Mouse (Mus musculus) heart, postnatal 14 days (tissue): Measurements from ENCODE around the gene Bcl2l13. TPM values are rescaled to one million over a fixed set of nuclear protein-coding genes. Genes with fewer than 3 reads are reported as not detected.
"Not testable (repeated sequence)": the region's sequence is repeated elsewhere in the genome, so short reads cannot be mapped to it uniquely, and the experiment has no call there.

ENCODE experiments used
- DNase-seq, 2 experiments: peaks; one replicate each; pipeline ENCODE4 v3.0.0; 2021 to 2022
- intact Hi-C: fragments of 180-260 bp; cut with DNase I; formaldehyde crosslinking; loops from one replicate; pipeline ENCODE4 v1.15.1; 2025
- long read RNA-seq, 2 experiments: library from polyadenylated mRNA; stranded (forward); transcript quantifications; one replicate each; pipeline ENCODE4 v2.0.0; 2021
- total RNA-seq, 2 experiments: library from RNA; stranded (reverse); gene quantifications; 2 replicates each; pipeline ENCODE4 v1.2.3; 2021

Gene Bcl2l13
- 10 to 100 TPM; 73.9 to 77.4 TPM for total RNA-seq
- long read RNA-seq, experiment 1, full-length matches to known transcripts, result 62 of 85 reads
- long read RNA-seq, experiment 1, partial matches to known transcripts, result 13 of 85 reads
- long read RNA-seq, experiment 1, other reads (novel, unspliced or antisense), result 10 of 85 reads
- long read RNA-seq, experiment 2, full-length matches to known transcripts, result 58 of 83 reads
- long read RNA-seq, experiment 2, partial matches to known transcripts, result 19 of 83 reads
- long read RNA-seq, experiment 2, other reads (novel, unspliced or antisense), result 6 of 83 reads

- peak; percentile 98 to 100 for DNase-seq
- intact Hi-C loops, result no loop called here
Measured at GRCm38 (mm10) chr6:120835474-120836374, at the start of gene Bcl2l13. TSS of gene Bcl2l13 (plus strand) at chr6:120836212.

GRCm38 (mm10) chr6:120788068-120788607 is 47.9 kb upstream of the Bcl2l13 start:
- intact Hi-C loops, result no loop called here
- no peak for DNase-seq

GRCm38 (mm10) chr6:120788904-120789303 is 47.1 kb upstream of the Bcl2l13 start:
- intact Hi-C loops, result no loop called here

GRCm38 (mm10) chr6:120790153-120790552 is 45.9 kb upstream of the Bcl2l13 start:
- no peak for DNase-seq
- intact Hi-C loops, result no loop called here

More at GRCm38 (mm10) chr6:120788904-120789303, 47.1 kb upstream of the Bcl2l13 start:
- DNase-seq, result no peak

GRCm38 (mm10) chr6:120790717-120791116 is 45.3 kb upstream of the Bcl2l13 start:
- no peak for DNase-seq
- intact Hi-C loops, result no loop called here

- intact Hi-C loops, result no loop called here
- DNase-seq, result no peak
Measured at GRCm38 (mm10) chr6:120792947-120793346, 43.1 kb upstream of the Bcl2l13 start.

- intact Hi-C loops, result no loop called here
- no peak for DNase-seq
Measured at GRCm38 (mm10) chr6:120795422-120796086, 40.5 kb upstream of the Bcl2l13 start.

- no peak for DNase-seq
- intact Hi-C loops, result no loop called here
Measured at GRCm38 (mm10) chr6:120796111-120796510, 39.9 kb upstream of the Bcl2l13 start.

- intact Hi-C loops, result no loop called here
- no peak for DNase-seq
Measured at GRCm38 (mm10) chr6:120798019-120798418, 38.0 kb upstream of the Bcl2l13 start.

- intact Hi-C loops, result no loop called here
- no peak for DNase-seq
Measured at GRCm38 (mm10) chr6:120798905-120799304, 37.1 kb upstream of the Bcl2l13 start.

- no peak for DNase-seq
- intact Hi-C loops, result no loop called here
Measured at GRCm38 (mm10) chr6:120799581-120800041, 36.4 kb upstream of the Bcl2l13 start.

GRCm38 (mm10) chr6:120806999-120807737 is 28.8 kb upstream of the Bcl2l13 start:
- intact Hi-C loops, result no loop called here
- DNase-seq, result no peak

- intact Hi-C loops, result no loop called here
- no peak for DNase-seq
Measured at GRCm38 (mm10) chr6:120807738-120808081, 28.3 kb upstream of the Bcl2l13 start.

- DNase-seq, intact Hi-C loops: not testable (repeated sequence)
Measured at GRCm38 (mm10) chr6:120811999-120812398, 24.0 kb upstream of the Bcl2l13 start.

GRCm38 (mm10) chr6:120819294-120819693 is 16.7 kb upstream of the Bcl2l13 start:
- intact Hi-C loops, result no loop called here
- no peak for DNase-seq

- DNase-seq, result no peak
- intact Hi-C loops, result no loop called here
Measured at GRCm38 (mm10) chr6:120820144-120820543, 15.9 kb upstream of the Bcl2l13 start.

- intact Hi-C loops, result no loop called here
- no peak for DNase-seq
Measured at GRCm38 (mm10) chr6:120820941-120821340, 15.1 kb upstream of the Bcl2l13 start.

- DNase-seq, result no peak
- intact Hi-C loops, result no loop called here
Measured at GRCm38 (mm10) chr6:120821715-120822114, 14.3 kb upstream of the Bcl2l13 start.

- DNase-seq, result peak; percentile 91
- intact Hi-C loops, result no loop called here
Measured at GRCm38 (mm10) chr6:120822307-120822928, 13.6 kb upstream of the Bcl2l13 start, which contains the start of gene Atp6v1e1. TSS of gene Atp6v1e1 (minus strand) at chr6:120822793.
